Mouse (Mus musculus) lung, postnatal 36 days (tissue): Measurements from ENCODE around the gene Tia1.
A peak's percentile ranks its signal among the peaks of the same experiment; 100 is the strongest.

Experiments
- DNase-seq: peaks from one replicate; pipeline ENCODE4 v3.0.0; 2022; ENCODE audit warnings: mixed read lengths

Tia1 gene

GRCm38 (mm10) chr6:86387313-86387712 lies 16.7 kb upstream of the Tia1 start:
- no peak for DNase-seq

GRCm38 (mm10) chr6:86388461-86388860 lies 15.6 kb upstream of the Tia1 start:
- no peak for DNase-seq

- no peak for DNase-seq
Measured at GRCm38 (mm10) chr6:86391326-86391725, 12.7 kb upstream of the Tia1 start.

- no peak for DNase-seq
Measured at GRCm38 (mm10) chr6:86393187-86393586, 10.8 kb upstream of the Tia1 start.

GRCm38 (mm10) chr6:86394078-86394720 lies 9.8 kb upstream of the Tia1 start:
- no peak for DNase-seq

GRCm38 (mm10) chr6:86395021-86395420 lies 9.0 kb upstream of the Tia1 start:
- DNase-seq = no peak

GRCm38 (mm10) chr6:86395969-86396368 lies 8.1 kb upstream of the Tia1 start:
- DNase-seq = no peak

- peak; percentile 91 for DNase-seq
Measured at GRCm38 (mm10) chr6:86396581-86397256, 7.3 kb upstream of the Tia1 start, which contains the start of gene Pcyox1. Pcyox1 (minus strand) TSS chr6:86397154.

- peak; percentile 16 for DNase-seq
Measured at GRCm38 (mm10) chr6:86397257-86397980, 6.6 kb upstream of the Tia1 start.

GRCm38 (mm10) chr6:86398986-86399385 lies 5.0 kb upstream of the Tia1 start:
- DNase-seq = no peak

GRCm38 (mm10) chr6:86399995-86400394 lies 4.0 kb upstream of the Tia1 start:
- DNase-seq = no peak

- DNase-seq = peak; percentile 96
Measured at GRCm38 (mm10) chr6:86400972-86401371, 3.0 kb upstream of the Tia1 start.

GRCm38 (mm10) chr6:86402681-86403607 lies 1.1 kb upstream of the Tia1 start:
- DNase-seq = no peak

- DNase-seq = peak; percentile 93
Measured at GRCm38 (mm10) chr6:86403728-86404099, 305 bp upstream of the Tia1 start.

GRCm38 (mm10) chr6:86404996-86405395 lies 977 bp downstream of the Tia1 start:
- DNase-seq = no peak

- DNase-seq = no peak
Measured at GRCm38 (mm10) chr6:86406306-86406705, 2.3 kb downstream of the Tia1 start.

- no peak for DNase-seq
Measured at GRCm38 (mm10) chr6:86418711-86419110, 14.7 kb downstream of the Tia1 start.

GRCm38 (mm10) chr6:86419239-86419638 lies 15.2 kb downstream of the Tia1 start:
- DNase-seq = no peak

- DNase-seq = no peak
Measured at GRCm38 (mm10) chr6:86420491-86420890, 16.5 kb downstream of the Tia1 start.

GRCm38 (mm10) chr6:86426358-86426757 lies 22.3 kb downstream of the Tia1 start, which contains the start of gene Gm44790:
Gm44790 (plus strand) TSS chr6:86426658.
- DNase-seq = no peak

GRCm38 (mm10) chr6:86431531-86431930 lies 27.5 kb downstream of the Tia1 start:
- no peak for DNase-seq

- DNase-seq = no peak
Measured at GRCm38 (mm10) chr6:86433696-86434095, 29.7 kb downstream of the Tia1 start.

- DNase-seq = peak; percentile 66
Measured at GRCm38 (mm10) chr6:86437711-86438110, 33.7 kb downstream of the Tia1 start.
